Mouse (Mus musculus) spleen, adult 2 months (tissue): Measurements from ENCODE around the gene Slc13a2. TPM values are rescaled to one million over a fixed set of nuclear protein-coding genes. Genes with fewer than 3 reads are reported as not detected.

ENCODE experiments used
- DNase-seq, 2 experiments: peaks; one replicate each; pipeline versions ENCODE4 v3.0.0 to v3.0.0-alpha.2; 2012 to 2021; ENCODE audit warnings: low spot score in 2 of 2, low read depth in 1 of 2
- H3K27ac ChIP-seq: fragments of 200-500 bp; 2 replicates; pipeline ENCODE4 v1.5.1; 2012; ENCODE audit warnings: low read length, inconsistent platforms; ENCODE audit not compliant: insufficient read depth
- H3K27me3 ChIP-seq: fragments of 200-500 bp; 2 replicates; pipeline ENCODE4 v1.6.1; 2012; ENCODE audit warnings: mild to moderate bottlenecking, moderate library complexity, low read length, inconsistent platforms; ENCODE audit not compliant: control insufficient read depth, insufficient read depth
- H3K36me3 ChIP-seq: fragments of 200-500 bp; 2 replicates; pipeline ENCODE4 v1.6.1; 2012; ENCODE audit warnings: mild to moderate bottlenecking, low read length, inconsistent platforms; ENCODE audit not compliant: control insufficient read depth, insufficient read depth
- H3K4me1 ChIP-seq: fragments of 200-500 bp; 2 replicates; pipeline ENCODE4 v1.6.1; 2011; ENCODE audit warnings: inconsistent platforms; ENCODE audit not compliant: control insufficient read depth, insufficient read depth, insufficient read length
- H3K4me3 ChIP-seq: fragments of 200-500 bp; 2 replicates; pipeline ENCODE4 v1.5.1; 2011; ENCODE audit warnings: mild to moderate bottlenecking, inconsistent platforms; ENCODE audit not compliant: insufficient read depth, insufficient read length; ENCODE audit errors: extremely low read depth
- CTCF ChIP-seq: fragments of 200-500 bp; IDR thresholded peaks from 2 replicates; pipeline ENCODE4 v1.5.1; 2011; ENCODE audit warnings: mild to moderate bottlenecking, inconsistent platforms; ENCODE audit not compliant: insufficient read depth, insufficient read length, insufficient replicate concordance; ENCODE audit errors: extremely low read depth
- POLR2A ChIP-seq: fragments of 200-500 bp; IDR thresholded peaks from 2 replicates; pipeline ENCODE4 v1.6.1; 2011; ENCODE audit warnings: low read depth, low read length, inconsistent platforms
- WGBS: fragments of 180-500 bp; shearing (Covaris S2); methylation state at CpG from one replicate; pipeline ENCODE4 v1.1.7; 2018; 5-methylcytosine and 5-hydroxymethylcytosine counted together
- polyA plus RNA-seq: library from polyadenylated mRNA; depleted of rRNA; stranded (reverse); fragments of >200 nt; gene quantifications from 2 replicates; pipeline ENCODE4 v1.2.3, GENCODE M21; 2012

The Slc13a2 gene
- polyA plus RNA-seq, 1 experiment, result 0.28 TPM

- H3K27ac ChIP-seq, result no peak overlapping the region
- no peaks in the 10 kb centered on the region for H3K4me1 ChIP-seq
- no peaks in the 10 kb centered on the region; the same call in 1 of the 2 replicates for H3K27me3 ChIP-seq
- H3K36me3 ChIP-seq, result no peaks in the 10 kb centered on the region
- WGBS, result 37% methylated on average over 13 of the region's 13 CpGs
- no peak for DNase-seq
- H3K4me3 ChIP-seq, result no peak overlapping the region
- TF ChIP-seq CTCF (no peak), POLR2A (no peak)
Measured at GRCm38 (mm10) chr11:78421201-78422009, 612 bp downstream of the Slc13a2 start.

- no peak overlapping the region for H3K4me3 ChIP-seq
- no peaks in the 10 kb centered on the region for H3K36me3 ChIP-seq
- H3K27me3 ChIP-seq, result no peaks in the 10 kb centered on the region; the same call in 1 of the 2 replicates
- no peak for DNase-seq
- H3K27ac ChIP-seq, result no peak overlapping the region
- TF ChIP-seq CTCF (no peak), POLR2A (no peak)
- no peaks in the 10 kb centered on the region for H3K4me1 ChIP-seq
- WGBS, result 48% methylated on average over 12 of the region's 12 CpGs
Measured at GRCm38 (mm10) chr11:78420263-78420889, 1.6 kb downstream of the Slc13a2 start.

GRCm38 (mm10) chr11:78416854-78417253 lies 5.2 kb downstream of the Slc13a2 start:
- no peak for DNase-seq
- no peak overlapping the region for H3K27ac ChIP-seq
- no peaks in the 10 kb centered on the region; the same call in 1 of the 2 replicates for H3K27me3 ChIP-seq
- WGBS, result 80% methylated on average over 6 of the region's 6 CpGs
- no peak overlapping the region for H3K4me3 ChIP-seq
- H3K4me1 ChIP-seq, result no peaks in the 10 kb centered on the region
- no peak for TF ChIP-seq CTCF
- no peak for TF ChIP-seq POLR2A
- no peaks in the 10 kb centered on the region for H3K36me3 ChIP-seq

- no peak for DNase-seq
- WGBS, result 84% methylated on average over 6 of the region's 6 CpGs
- Histone ChIP-seq H3K36me3 (no peaks in the 10 kb centered on the region), H3K4me3 (no peak overlapping the region), H3K27ac (no peak overlapping the region), H3K27me3 (no peaks in the 10 kb centered on the region), H3K4me1 (no peaks in the 10 kb centered on the region)
- TF ChIP-seq CTCF (no peak), POLR2A (no peak)
Measured at GRCm38 (mm10) chr11:78412861-78413260, 9.2 kb downstream of the Slc13a2 start.

DNA sequence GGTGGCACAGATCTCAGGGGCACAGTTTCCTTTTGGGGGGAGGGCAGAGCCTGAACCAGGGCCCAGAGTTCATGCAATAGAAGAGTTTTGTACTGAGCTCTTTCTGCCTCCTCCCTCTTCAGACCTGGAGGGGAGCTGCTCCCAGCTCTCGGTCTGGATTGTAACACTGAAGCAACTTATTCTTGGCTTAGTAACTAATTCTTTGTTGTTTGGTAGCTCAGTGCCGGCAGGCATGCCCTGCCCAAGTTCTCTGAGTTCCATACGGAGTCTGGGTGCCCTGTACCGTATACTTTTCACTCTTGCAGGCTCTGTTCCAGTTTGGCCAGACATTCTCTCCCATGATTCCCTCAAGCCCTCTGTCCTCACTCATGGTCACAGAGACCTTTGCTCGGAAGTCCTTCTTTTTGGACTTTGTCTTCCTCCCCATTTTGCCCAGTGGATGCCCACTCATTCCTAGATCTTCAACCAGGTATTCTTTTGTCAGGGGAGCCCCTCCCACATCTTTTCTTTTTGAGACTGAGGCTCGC lies 9.6 kb downstream of the Slc13a2 start:
- no peak overlapping the region for H3K27ac ChIP-seq
- H3K27me3 ChIP-seq, result no peaks in the 10 kb centered on the region
- no peaks in the 10 kb centered on the region for H3K4me1 ChIP-seq
- H3K36me3 ChIP-seq, result no peaks in the 10 kb centered on the region
- no peak for DNase-seq
- TF ChIP-seq CTCF, result no peak
- TF ChIP-seq POLR2A, result no peak
- H3K4me3 ChIP-seq, result no peak overlapping the region
- WGBS, result 87% methylated on average over 6 of the region's 6 CpGs

- H3K36me3 ChIP-seq, result no peaks in the 10 kb centered on the region
- DNase-seq, result no peak
- no peak overlapping the region for H3K4me3 ChIP-seq
- H3K27ac ChIP-seq, result no peak overlapping the region
- H3K4me1 ChIP-seq, result no peaks in the 10 kb centered on the region
- WGBS, result 61% methylated on average over 11 of the region's 11 CpGs
- no peaks in the 10 kb centered on the region for H3K27me3 ChIP-seq
- TF ChIP-seq CTCF (no peak), POLR2A (no peak)
Measured at GRCm38 (mm10) chr11:78411606-78412323, 10.3 kb downstream of the Slc13a2 start.
